Mouse (Mus musculus) MEL (cell line): ENCODE results near the gene Klf4.

Source experiments
- CHD2 ChIP-seq: IDR thresholded peaks from 2 replicates; pipeline ENCODE4 v1.6.1; 2011; ENCODE audit warnings: low read length, improper control_type of control experiment
- CTCF ChIP-seq, 3 experiments: IDR thresholded peaks in 2 of 3; conservative IDR thresholded peaks in 1 of 3; 2 replicates each; pipeline ENCODE4 v1.5.1; 2011 to 2012; ENCODE audit warnings: low read length in 3 of 3, low read depth in 2 of 3, mild to moderate bottlenecking in 2 of 3, improper control_type of control experiment in 1 of 3, inconsistent platforms in 1 of 3, mixed read lengths in 1 of 3, moderate library complexity in 1 of 3; ENCODE audit not compliant: control insufficient read depth in 1 of 3, insufficient read depth in 1 of 3, poor library complexity in 1 of 3, severe bottlenecking in 1 of 3
- E2F4 ChIP-seq: IDR thresholded peaks from 2 replicates; pipeline ENCODE4 v1.6.1; 2011; ENCODE audit warnings: low read depth, low read length, improper control_type of control experiment, borderline replicate concordance
- EP300 ChIP-seq, 2 experiments: IDR thresholded peaks; 2 replicates each; pipeline ENCODE4 v1.6.1; 2011; ENCODE audit warnings: improper control_type of control experiment in 2 of 2, low read length in 2 of 2, low read depth in 1 of 2, mild to moderate bottlenecking in 1 of 2
- HCFC1 ChIP-seq: IDR thresholded peaks from 2 replicates; pipeline ENCODE4 v1.6.1; 2012; ENCODE audit warnings: low read depth, mild to moderate bottlenecking, inconsistent platforms, low read length, improper control_type of control experiment, moderate library complexity
- MAX ChIP-seq: IDR thresholded peaks from 2 replicates; pipeline ENCODE4 v1.6.1; 2011; ENCODE audit warnings: low read length, improper control_type of control experiment
- MYB ChIP-seq: IDR thresholded peaks from 2 replicates; pipeline ENCODE4 v1.6.1; 2011; ENCODE audit warnings: mild to moderate bottlenecking, low read depth, low read length, improper control_type of control experiment
- NRF1 ChIP-seq: IDR thresholded peaks from 2 replicates; pipeline ENCODE4 v1.6.1; 2014; ENCODE audit warnings: low read depth, mild to moderate bottlenecking, inconsistent platforms, low read length, improper control_type of control experiment, moderate library complexity; ENCODE audit not compliant: poor library complexity, insufficient read depth, severe bottlenecking
- POLR2A ChIP-seq, 2 experiments: IDR thresholded peaks; 2 replicates each; pipeline ENCODE4 v1.6.1; 2011 to 2012; ENCODE audit warnings: low read length in 2 of 2, mild to moderate bottlenecking in 2 of 2, control low read depth in 1 of 2, improper control_type of control experiment in 1 of 2, low read depth in 1 of 2, moderate library complexity in 1 of 2; ENCODE audit not compliant: control insufficient read depth in 1 of 2, insufficient read depth in 1 of 2, poor library complexity in 1 of 2
- POLR2AphosphoS2 ChIP-seq: IDR thresholded peaks from 2 replicates; pipeline ENCODE4 v1.6.1; 2011; ENCODE audit warnings: low read length, improper control_type of control experiment
- SMC3 ChIP-seq: IDR thresholded peaks from 2 replicates; pipeline ENCODE4 v1.6.1; 2011; ENCODE audit warnings: low read depth, low read length, improper control_type of control experiment
- USF1 ChIP-seq: IDR thresholded peaks from 2 replicates; pipeline ENCODE4 v1.6.1; 2014; ENCODE audit warnings: low read depth, mild to moderate bottlenecking, inconsistent platforms, low read length, improper control_type of control experiment, moderate library complexity
- USF2 ChIP-seq, 2 experiments: IDR thresholded peaks; 2 replicates each; pipeline ENCODE4 v1.6.1; 2011 to 2012; ENCODE audit warnings: improper control_type of control experiment in 2 of 2, low read length in 2 of 2, borderline replicate concordance in 1 of 2, inconsistent platforms in 1 of 2, low read depth in 1 of 2, mild to moderate bottlenecking in 1 of 2; ENCODE audit not compliant: insufficient read depth in 1 of 2
- ZMIZ1 ChIP-seq: IDR thresholded peaks from 2 replicates; pipeline ENCODE4 v1.6.1; 2012; ENCODE audit warnings: low read depth, mild to moderate bottlenecking, inconsistent platforms, low read length, improper control_type of control experiment, moderate library complexity

DNA sequence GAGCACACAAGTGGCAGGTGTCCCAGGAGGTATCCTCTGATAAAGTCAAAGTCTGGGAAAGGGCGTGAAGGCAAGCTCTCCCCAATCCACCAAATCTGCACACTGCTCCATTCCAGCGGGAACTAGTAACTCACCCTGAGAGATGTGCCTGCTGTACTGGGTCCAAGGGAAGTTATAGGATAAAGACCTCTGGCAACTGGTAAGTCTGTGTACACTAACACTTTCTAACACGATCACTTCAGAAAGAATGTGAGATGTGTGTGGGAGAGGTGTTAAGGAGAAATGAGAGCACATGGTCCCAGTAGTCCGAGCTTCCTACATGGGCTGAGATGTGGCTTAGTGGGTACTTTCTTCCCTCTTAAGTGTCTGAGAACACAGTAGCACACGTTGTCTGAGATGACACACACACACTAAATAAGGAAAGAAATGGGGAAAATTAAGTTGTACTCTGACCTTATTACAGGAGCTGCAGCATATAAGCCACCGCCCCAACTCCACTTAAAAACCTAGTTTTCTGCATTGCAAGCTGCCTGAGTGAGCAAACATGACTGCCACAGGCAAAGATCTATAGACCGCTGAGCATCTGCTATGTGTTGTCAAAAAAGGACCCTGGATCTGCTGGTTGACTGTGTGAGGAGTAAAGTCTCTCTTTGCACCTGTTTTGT lies 18.5 kb downstream of the Klf4 start:
- TF ChIP-seq HCFC1 (no peak), CTCF (IDR thresholded peaks at IDR 0.05 in 2 of 3, conservative IDR thresholded peaks at IDR 0.05 in 1 of 3; ENCODE audit: control insufficient read depth in 1 of 3, insufficient read depth in 1 of 3, low read depth in 2 of 3, low read length in 3 of 3, poor library complexity in 1 of 3, severe bottlenecking in 1 of 3) (no peak), POLR2A (IDR thresholded peaks at IDR 0.05; ENCODE audit: control insufficient read depth in 1 of 2, insufficient read depth in 1 of 2, low read depth in 1 of 2, low read length in 2 of 2, poor library complexity in 1 of 2) (no peak), EP300 (IDR thresholded peaks at IDR 0.05; ENCODE audit: low read depth in 1 of 2, low read length in 2 of 2) (no peak), MYB (no peak), USF2 (IDR thresholded peaks at IDR 0.05; ENCODE audit: borderline replicate concordance in 1 of 2, insufficient read depth in 1 of 2, low read depth in 1 of 2, low read length in 2 of 2) (no peak), USF1 (no peak), ZMIZ1 (no peak), E2F4 (no peak), CHD2 (no peak), MAX (no peak), NRF1 (no peak), SMC3 (no peak), POLR2AphosphoS2 (no peak)
